Mouse (Mus musculus) brain, embryonic 14.5 days (tissue): ENCODE results near the gene Spata3.

Experiments
- CTCF ChIP-seq: fragments of 200-500 bp; IDR thresholded peaks from 2 replicates; pipeline ENCODE4 v1.5.1; 2012; ENCODE audit warnings: inconsistent platforms, mild to moderate bottlenecking, moderate library complexity, borderline replicate concordance; ENCODE audit not compliant: insufficient read depth, insufficient read length; ENCODE audit errors: extremely low read depth
- POLR2A ChIP-seq: fragments of 200-500 bp; IDR thresholded peaks from 2 replicates; pipeline ENCODE4 v1.6.1; 2012; ENCODE audit warnings: mild to moderate bottlenecking, inconsistent platforms, borderline replicate concordance; ENCODE audit not compliant: poor library complexity, insufficient read depth, insufficient read length, severe bottlenecking; ENCODE audit errors: extremely low read depth

DNA sequence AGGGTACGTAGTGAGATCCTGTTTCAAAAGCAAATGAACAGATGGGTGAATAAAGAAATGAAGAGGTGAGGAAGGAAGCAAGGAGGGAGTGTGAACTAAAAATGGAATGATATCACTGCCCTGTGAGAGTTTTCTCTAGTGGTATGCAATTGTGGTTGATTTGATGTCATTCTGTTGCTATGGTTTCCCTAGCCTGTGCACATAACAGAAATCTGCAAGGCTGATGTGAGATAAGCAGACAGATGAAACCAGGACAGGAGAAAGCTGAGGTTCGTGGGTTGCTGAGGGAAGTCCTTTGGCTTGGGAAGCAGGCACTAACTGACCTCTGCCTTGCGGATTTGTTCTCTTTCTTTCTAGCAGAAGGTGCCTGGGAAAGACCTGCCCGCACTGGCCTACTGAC is 31.6 kb downstream of the Spata3 start:
- no peak for TF ChIP-seq CTCF
- no peak for TF ChIP-seq POLR2A
